Mouse (Mus musculus) G1E (cell line): ENCODE measurements around the gene Nfic. TPM values are rescaled to one million over a fixed set of nuclear protein-coding genes. Genes with fewer than 3 reads are reported as not detected.
A peak's percentile ranks its signal among the peaks of the same experiment; 100 is the strongest.

Experiments used
- ATAC-seq: 2 replicates; pipeline ENCODE4 v1.8.0; 2016; ENCODE audit warnings: mild to moderate bottlenecking; ENCODE audit not compliant: insufficient number of reproducible peaks, poor library complexity, low FRiP score, severe bottlenecking; ENCODE audit errors: extremely low read depth
- DNase-seq: peaks from one replicate; pipeline ENCODE4 v3.0.0; 2012; ENCODE audit warnings: low spot score
- H3K27me3 ChIP-seq: 2 replicates; pipeline ENCODE4 v1.6.1; 2012; ENCODE audit warnings: mild to moderate bottlenecking, low read length, inconsistent platforms; ENCODE audit not compliant: insufficient read depth
- H3K36me3 ChIP-seq: replicated peaks from 2 replicates; pipeline ENCODE3; 2012; ENCODE audit warnings: mild to moderate bottlenecking, inconsistent platforms
- H3K4me1 ChIP-seq: 2 replicates; pipeline ENCODE4 v1.6.1; 2012; ENCODE audit warnings: low read depth, low read length, inconsistent platforms, mixed read lengths; ENCODE audit not compliant: insufficient read depth
- H3K4me3 ChIP-seq: 2 replicates; pipeline ENCODE4 v1.5.1; 2012; ENCODE audit warnings: low read depth, mild to moderate bottlenecking, inconsistent platforms, low read length, moderate library complexity, mixed read lengths
- H3K9me3 ChIP-seq: replicated peaks from 2 replicates; pipeline ENCODE4 v1.6.1; 2012; ENCODE audit warnings: inconsistent platforms
- CTCF ChIP-seq: IDR thresholded peaks from 2 replicates; pipeline ENCODE4 v1.5.1; 2012; ENCODE audit warnings: low read depth, low read length, inconsistent platforms, mixed read lengths
- GATA1 ChIP-seq: IDR thresholded peaks from 2 replicates; pipeline ENCODE4 v1.6.1; 2012; ENCODE audit warnings: borderline replicate concordance, low read length, inconsistent platforms, mixed read lengths
- GATA2 ChIP-seq: IDR thresholded peaks from 2 replicates; pipeline ENCODE4 v1.6.1; 2012; ENCODE audit warnings: low read depth, low read length, inconsistent platforms, borderline replicate concordance
- POLR2AphosphoS5 ChIP-seq: IDR thresholded peaks from 2 replicates; pipeline ENCODE4 v1.6.1; 2012; ENCODE audit warnings: low read depth, low read length, inconsistent platforms; ENCODE audit not compliant: insufficient replicate concordance
- TAL1 ChIP-seq: conservative IDR thresholded peaks from 2 replicates; pipeline ENCODE4 v1.6.1; 2012; ENCODE audit warnings: low read depth, low read length, inconsistent platforms, mixed read lengths
- polyA plus RNA-seq: library from polyadenylated mRNA; stranded (reverse); fragments of >175 nt; gene quantifications from 2 replicates; pipeline ENCODE4 v1.2.3, GENCODE M21; 2012
- total RNA-seq, 2 experiments: library from RNA; stranded (forward) in 1 of 2; stranded (reverse) in 1 of 2; fragments of 200-1000 nt in 1 of 2; fragments of >200 nt in 1 of 2; fragmentation: Nextera tagmentation in 1 of 2; gene quantifications; 2 replicates each; pipeline ENCODE4 v1.2.3; 2014 to 2017

Gene Nfic
- total and polyA plus RNA-seq, 3 experiments = 0.66 to 16.1 (median 9.5) TPM

GRCm38 (mm10) chr10:81356991-81357844 lies 98.2 kb downstream of the Nfic start, which contains the start of gene Mfsd12:
Mfsd12 (plus strand) TSS chr10:81357491.
- DNase-seq (peak; percentile 94), ATAC-seq (peak; percentile 55)

GRCm38 (mm10) chr10:81356352-81356990 lies 99.0 kb downstream of the Nfic start:
- Histone ChIP-seq H3K4me1 (peaks cover 82% of the 10 kb centered on the region), H3K9me3 (no peaks in the 10 kb centered on the region), H3K36me3 (peaks cover 30% of the 10 kb centered on the region), H3K27me3 (no peaks in the 10 kb centered on the region), H3K4me3 (peak overlapping the region; percentile 88; the same call in 1 of the 2 replicates)
- ATAC-seq (0 out of 2 replicates have a peak, but pooled peaks have one; percentile 29), DNase-seq (peak; percentile 76)
- TF ChIP-seq POLR2AphosphoS5 (no peak), GATA2 (no peak), TAL1 (no peak), CTCF (no peak), GATA1 (no peak)

More at GRCm38 (mm10) chr10:81356991-81357844, 98.2 kb downstream of the Nfic start, which contains the start of gene Mfsd12:
- Histone ChIP-seq H3K9me3 (no peaks in the 10 kb centered on the region), H3K4me1 (peaks cover 82% of the 10 kb centered on the region), H3K27me3 (no peaks in the 10 kb centered on the region), H3K36me3 (peaks cover 37% of the 10 kb centered on the region), H3K4me3 (peak within 1 kb of the TSS; percentile 88)
- TF ChIP-seq TAL1 (no peak), POLR2AphosphoS5 (no peak), GATA2 (no peak), GATA1 (no peak), CTCF (no peak)

GRCm38 (mm10) chr10:81355533-81355932 lies 99.9 kb downstream of the Nfic start:
- H3K36me3 ChIP-seq = peaks cover 20% of the 10 kb centered on the region
- H3K27me3 ChIP-seq = no peaks in the 10 kb centered on the region
- no peaks in the 10 kb centered on the region for H3K9me3 ChIP-seq
- TF ChIP-seq GATA1 = no peak
- no peak for TF ChIP-seq GATA2
- no peak for TF ChIP-seq TAL1
- TF ChIP-seq CTCF = no peak
- TF ChIP-seq POLR2AphosphoS5 = no peak
- no peak overlapping the region for H3K4me3 ChIP-seq
- H3K4me1 ChIP-seq = peaks cover 80% of the 10 kb centered on the region
- DNase-seq (no peak), ATAC-seq (no peak)

- no peak overlapping the region for H3K4me3 ChIP-seq
- no peak for ATAC-seq
- no peak for DNase-seq
- H3K4me1 ChIP-seq = peaks cover 76% of the 10 kb centered on the region
- H3K27me3 ChIP-seq = no peaks in the 10 kb centered on the region
- no peaks in the 10 kb centered on the region for H3K9me3 ChIP-seq
- TF ChIP-seq TAL1 = no peak
- TF ChIP-seq GATA1 = no peak
- H3K36me3 ChIP-seq = peaks cover 14% of the 10 kb centered on the region
Observed at GRCm38 (mm10) chr10:81354738-81355477, 100.5 kb downstream of the Nfic start.

GRCm38 (mm10) chr10:81351678-81352291 lies 103.7 kb downstream of the Nfic start:
- ATAC-seq (no peak), DNase-seq (peak; percentile 68)
- H3K4me3 ChIP-seq = peak overlapping the region; percentile 65
- H3K27me3 ChIP-seq = no peaks in the 10 kb centered on the region; the same call in 1 of the 2 replicates
- H3K9me3 ChIP-seq = no peaks in the 10 kb centered on the region
- H3K4me1 ChIP-seq = peaks cover 76% of the 10 kb centered on the region
- TF ChIP-seq CTCF = no peak
- TF ChIP-seq POLR2AphosphoS5 = no peak
- peaks cover 22% of the 10 kb centered on the region for H3K36me3 ChIP-seq
